Mouse (Mus musculus): ENCODE measurements around the gene Aspa.

DNA sequence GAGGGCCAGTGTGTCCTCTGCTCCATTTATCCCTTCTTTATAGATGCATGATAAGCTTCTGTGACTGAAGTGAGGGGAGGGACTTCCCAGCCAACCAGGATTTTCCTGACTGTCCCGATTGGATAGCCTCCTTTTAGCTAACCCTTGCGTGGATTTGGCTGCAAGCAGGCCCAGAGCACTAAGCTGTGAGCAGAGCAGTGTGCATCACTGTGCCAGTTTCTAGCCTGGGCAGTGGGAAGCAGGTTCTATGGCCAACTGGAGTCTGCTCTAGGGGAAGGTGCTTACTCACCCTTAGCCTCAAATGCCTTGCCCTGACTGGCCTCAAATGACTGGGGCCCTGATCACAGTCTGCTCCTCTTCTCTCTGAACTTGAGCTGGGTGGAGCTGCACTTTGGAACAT, 54.6 kb downstream of the Aspa start:
- no peak for TF ChIP-seq HCFC1 (IDR thresholded peaks at IDR 0.05; ENCODE audit: borderline replicate concordance, insufficient read depth, low read length)
- no peak for TF ChIP-seq ZC3H11A (IDR thresholded peaks at IDR 0.05; ENCODE audit: borderline replicate concordance, low read depth, low read length)
- no peak for TF ChIP-seq CHD2 (IDR thresholded peaks at IDR 0.05; ENCODE audit: low read depth, low read length)
- no peak for TF ChIP-seq ZNF384 (IDR thresholded peaks at IDR 0.05; ENCODE audit: low read depth, low read length)
